Mouse (Mus musculus) myocyte (in vitro differentiated cells): Measurements from ENCODE around the gene Dgki. TPM values are rescaled to one million over a fixed set of nuclear protein-coding genes. Genes with fewer than 3 reads are reported as not detected.

Source experiments
- H3K27me3 ChIP-seq: one replicate; pipeline ENCODE4 v1.6.1; 2011; ENCODE audit not compliant: control insufficient read depth, insufficient read depth, insufficient read length
- H3K36me3 ChIP-seq: one replicate; pipeline ENCODE4 v1.6.1; 2011; ENCODE audit not compliant: control insufficient read depth, insufficient read depth
- H3K4me2 ChIP-seq: one replicate; pipeline ENCODE4 v1.6.1; 2011; ENCODE audit warnings: low read depth, control low read depth
- H3K4me3 ChIP-seq: one replicate; pipeline ENCODE4 v1.5.1; 2011; ENCODE audit warnings: mild to moderate bottlenecking, control low read depth, moderate library complexity
- H3K79me2 ChIP-seq: one replicate; pipeline ENCODE4 v1.6.1; 2011; ENCODE audit not compliant: control insufficient read depth, insufficient read depth
- H3ac ChIP-seq: one replicate; pipeline ENCODE4 v1.6.1; 2011; ENCODE audit not compliant: control insufficient read depth, insufficient read length
- CEBPB ChIP-seq: IDR thresholded peaks from 2 replicates; pipeline ENCODE4 v1.6.1; 2011; ENCODE audit warnings: mild to moderate bottlenecking, moderate library complexity; ENCODE audit not compliant: poor library complexity, insufficient read depth, severe bottlenecking
- E2F4 ChIP-seq: IDR thresholded peaks from one replicate; pipeline ENCODE4 v1.6.1; 2011; ENCODE audit warnings: mild to moderate bottlenecking, control low read depth, moderate library complexity; ENCODE audit not compliant: insufficient read depth
- MAX ChIP-seq: IDR thresholded peaks from one replicate; pipeline ENCODE4 v1.6.1; 2011; ENCODE audit warnings: low read depth, mild to moderate bottlenecking, control low read depth
- MYOD1 ChIP-seq, 3 experiments: IDR thresholded peaks; one replicate each; pipeline ENCODE4 v1.6.1; 2011; ENCODE audit warnings: control low read depth in 2 of 3, low read depth in 2 of 3, mild to moderate bottlenecking in 2 of 3, moderate library complexity in 1 of 3; ENCODE audit not compliant: insufficient read length in 2 of 3, control insufficient read depth in 1 of 3
- MYOG ChIP-seq, 3 experiments: IDR thresholded peaks; one replicate each; pipeline ENCODE4 v1.6.1; 2011; ENCODE audit warnings: control low read depth in 2 of 3, low read depth in 2 of 3, mild to moderate bottlenecking in 2 of 3; ENCODE audit not compliant: insufficient read length in 2 of 3, control insufficient read depth in 1 of 3, insufficient read depth in 1 of 3
- POLR2A ChIP-seq: IDR thresholded peaks from one replicate; pipeline ENCODE4 v1.6.1; 2011; ENCODE audit warnings: low read depth, mild to moderate bottlenecking, control low read depth, moderate library complexity; ENCODE audit not compliant: insufficient read length
- POLR2AphosphoS2 ChIP-seq: IDR thresholded peaks from one replicate; pipeline ENCODE4 v1.6.1; 2011; ENCODE audit warnings: low read depth, control low read depth; ENCODE audit not compliant: insufficient read length
- REST ChIP-seq: IDR thresholded peaks from one replicate; pipeline ENCODE4 v1.6.1; 2011; ENCODE audit warnings: mild to moderate bottlenecking, control low read depth, moderate library complexity; ENCODE audit not compliant: insufficient read depth, insufficient read length
- SRF ChIP-seq: IDR thresholded peaks from one replicate; pipeline ENCODE4 v1.6.1; 2011; ENCODE audit warnings: low read depth; ENCODE audit not compliant: control insufficient read depth, insufficient read length
- TCF12 ChIP-seq: IDR thresholded peaks from one replicate; pipeline ENCODE4 v1.6.1; 2011; ENCODE audit warnings: mild to moderate bottlenecking, control low read depth; ENCODE audit not compliant: poor library complexity, insufficient read depth, severe bottlenecking
- TCF3 ChIP-seq: IDR thresholded peaks from one replicate; pipeline ENCODE4 v1.6.1; 2011; ENCODE audit warnings: low read depth, control low read depth; ENCODE audit not compliant: insufficient read length
- USF1 ChIP-seq: IDR thresholded peaks from one replicate; pipeline ENCODE4 v1.6.1; 2011; ENCODE audit warnings: low read depth, mild to moderate bottlenecking, control low read depth, moderate library complexity
- polyA plus RNA-seq: library from polyadenylated mRNA; unstranded; fragments of >200 nt; fragmentation: generic; extraction: Trizol; gene quantifications from one replicate; pipeline ENCODE4 v1.2.1, GENCODE M21; 2012; ENCODE audit warnings: missing spikeins

The Dgki gene
- polyA plus RNA-seq, 1 experiment, result 0.02 TPM

DNA sequence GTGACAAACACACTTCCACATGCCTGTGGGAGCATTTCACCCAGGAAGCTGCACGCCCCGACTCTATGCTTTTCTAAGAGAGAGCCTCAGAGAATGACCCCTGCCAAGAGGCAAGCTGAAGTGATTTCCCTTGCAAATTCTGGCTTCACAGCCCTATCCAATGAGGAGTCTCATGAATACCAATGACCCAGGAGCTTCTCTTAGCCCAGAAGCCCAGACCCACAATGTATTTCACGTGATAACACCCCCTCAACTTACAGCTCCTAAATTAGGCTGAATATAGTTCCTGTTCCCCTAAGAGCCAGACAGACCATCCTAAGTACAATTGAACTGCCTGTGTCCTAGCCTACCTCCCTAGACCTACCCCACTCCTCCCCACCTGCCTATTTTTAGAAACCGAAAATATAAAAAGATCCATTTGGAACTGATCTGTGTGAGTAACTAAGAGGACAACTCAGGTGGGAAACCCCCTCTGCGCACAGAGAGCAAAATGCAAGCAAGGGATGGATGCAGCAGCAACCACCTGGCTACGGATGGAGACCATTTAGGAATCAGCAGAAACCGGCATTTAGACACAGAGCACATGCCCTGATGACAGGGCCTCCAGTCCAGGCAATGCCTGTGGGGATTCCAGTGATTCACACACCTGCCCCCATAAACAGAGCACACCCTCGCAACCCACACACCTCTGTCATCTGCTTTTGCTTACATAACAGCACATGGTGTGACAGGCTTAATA lies 2.1 kb downstream of the Dgki start:
- peaks cover 37% of the 10 kb centered on the region for H3K27me3 ChIP-seq
- no peak overlapping the region for H3K4me3 ChIP-seq
- H3K79me2 ChIP-seq, result no peaks in the 10 kb centered on the region
- H3K4me2 ChIP-seq, result no peak overlapping the region
- H3K36me3 ChIP-seq, result no peaks in the 10 kb centered on the region
- TF ChIP-seq USF1 (no peak), CEBPB (no peak), MAX (no peak), REST (no peak), MYOD1 (IDR thresholded peaks at IDR 0.05; ENCODE audit: control insufficient read depth in 1 of 3, insufficient read length in 2 of 3, low read depth in 2 of 3) (no peak), TCF3 (no peak), SRF (no peak), POLR2AphosphoS2 (no peak), TCF12 (no peak), POLR2A (no peak), E2F4 (no peak), MYOG (IDR thresholded peaks at IDR 0.05; ENCODE audit: control insufficient read depth in 1 of 3, insufficient read depth in 1 of 3, insufficient read length in 2 of 3, low read depth in 2 of 3) (no peak)
- H3ac ChIP-seq, result no peak overlapping the region

DNA sequence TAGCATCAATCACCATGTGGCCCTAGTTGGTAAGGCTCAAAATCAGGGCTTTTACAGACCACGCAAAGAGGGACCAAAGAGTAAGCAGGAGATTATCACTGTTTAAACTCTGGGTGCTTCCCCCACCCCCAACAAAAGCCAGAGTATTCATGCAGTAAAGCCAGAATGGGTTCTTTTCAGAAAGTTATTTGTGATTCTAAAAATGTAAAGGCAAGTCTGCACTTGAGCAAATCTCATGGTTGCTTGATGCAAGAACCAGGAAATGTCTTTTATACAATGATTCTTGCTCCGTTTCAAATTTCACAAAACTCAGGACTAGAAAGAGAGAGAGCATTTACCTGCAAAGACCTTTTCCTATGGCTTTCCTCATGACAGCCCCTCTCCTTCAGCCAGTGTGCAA lies 7.9 kb downstream of the Dgki start:
- Histone ChIP-seq H3K27me3 (no peaks in the 10 kb centered on the region), H3K4me3 (no peak overlapping the region), H3K36me3 (no peaks in the 10 kb centered on the region), H3ac (no peak overlapping the region), H3K4me2 (no peak overlapping the region), H3K79me2 (no peaks in the 10 kb centered on the region)
- TF ChIP-seq MYOG (IDR thresholded peaks at IDR 0.05; ENCODE audit: control insufficient read depth in 1 of 3, insufficient read depth in 1 of 3, insufficient read length in 2 of 3, low read depth in 2 of 3) (no peak), TCF3 (no peak), USF1 (no peak), MYOD1 (IDR thresholded peaks at IDR 0.05; ENCODE audit: control insufficient read depth in 1 of 3, insufficient read length in 2 of 3, low read depth in 2 of 3) (no peak), POLR2AphosphoS2 (no peak), TCF12 (no peak), SRF (no peak), MAX (no peak), REST (no peak)

DNA sequence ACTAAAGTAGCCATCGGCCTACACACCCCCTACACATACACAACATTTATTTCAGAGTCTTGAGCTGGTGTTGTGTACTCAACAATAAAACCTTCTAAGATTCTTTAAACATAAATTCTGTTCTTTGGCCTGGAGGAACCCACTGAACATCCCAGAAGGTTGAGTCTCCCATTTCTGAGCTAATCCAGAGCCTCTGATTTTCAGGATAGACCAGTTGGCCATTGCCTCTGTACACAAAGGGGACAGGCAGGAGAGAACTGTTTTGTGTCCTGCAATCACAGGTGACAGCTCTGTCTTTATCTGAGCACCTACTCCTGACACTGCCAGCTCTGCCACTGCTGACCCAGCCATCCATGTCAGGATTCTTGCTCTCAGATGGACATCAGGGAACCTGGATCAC lies 8.8 kb downstream of the Dgki start:
- no peak overlapping the region for H3ac ChIP-seq
- TF ChIP-seq POLR2AphosphoS2 (no peak), E2F4 (no peak), MYOD1 (IDR thresholded peaks at IDR 0.05; ENCODE audit: control insufficient read depth in 1 of 3, insufficient read length in 2 of 3, low read depth in 2 of 3) (no peak), USF1 (no peak), REST (no peak)
- H3K27me3 ChIP-seq, result no peaks in the 10 kb centered on the region
- H3K36me3 ChIP-seq, result no peaks in the 10 kb centered on the region
- H3K79me2 ChIP-seq, result no peaks in the 10 kb centered on the region
- H3K4me3 ChIP-seq, result no peak overlapping the region
- no peak overlapping the region for H3K4me2 ChIP-seq

DNA sequence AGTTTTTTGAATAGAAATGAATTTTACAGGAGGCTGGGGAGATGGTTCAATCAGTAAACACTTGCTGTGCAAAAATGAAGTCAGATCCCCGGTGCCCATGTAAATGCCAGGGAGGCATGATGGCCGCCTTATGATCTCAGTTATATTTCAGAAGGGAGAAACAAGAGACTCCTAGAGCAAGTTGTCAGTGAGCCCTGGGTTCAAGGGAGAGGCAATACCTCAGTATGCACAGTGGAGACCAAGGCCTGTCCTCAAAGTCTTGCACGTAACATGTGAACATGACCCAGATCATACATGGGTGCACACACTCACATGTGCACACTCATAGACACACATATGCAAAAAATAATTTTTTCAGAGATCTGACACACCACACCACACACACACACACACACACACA lies 9.3 kb downstream of the Dgki start:
- no peak for TF ChIP-seq REST
- Histone ChIP-seq H3K79me2 (no peaks in the 10 kb centered on the region), H3K36me3 (no peaks in the 10 kb centered on the region), H3K27me3 (no peaks in the 10 kb centered on the region), H3K4me2 (no peak overlapping the region), H3ac (no peak overlapping the region), H3K4me3 (no peak overlapping the region)

DNA sequence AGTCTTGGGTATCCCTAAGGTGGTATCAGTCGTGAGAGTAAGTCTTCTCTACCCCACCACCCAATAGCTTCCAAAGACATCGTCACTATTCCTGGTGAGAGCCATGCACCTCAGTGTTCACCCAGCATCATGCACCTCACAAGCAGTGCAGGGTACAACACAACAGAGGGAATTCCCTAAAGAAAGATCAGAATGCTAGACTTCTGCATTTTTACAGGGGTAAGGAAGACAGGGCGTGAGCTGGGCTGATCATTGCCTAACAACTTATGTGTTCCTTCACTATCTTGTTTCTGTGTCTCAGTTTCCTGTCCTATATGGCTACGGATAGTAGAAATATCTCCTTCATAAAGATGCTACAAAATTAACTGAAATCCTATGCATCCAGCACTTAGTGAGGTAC lies 13.8 kb downstream of the Dgki start:
- H3K36me3 ChIP-seq, result no peaks in the 10 kb centered on the region
- H3K79me2 ChIP-seq, result no peaks in the 10 kb centered on the region
- no peak overlapping the region for H3K4me2 ChIP-seq
- H3K4me3 ChIP-seq, result no peak overlapping the region
- TF ChIP-seq CEBPB (no peak), POLR2AphosphoS2 (no peak), USF1 (no peak), MYOG (IDR thresholded peaks at IDR 0.05; ENCODE audit: control insufficient read depth in 1 of 3, insufficient read depth in 1 of 3, insufficient read length in 2 of 3, low read depth in 2 of 3) (no peak), TCF12 (no peak), MAX (no peak), MYOD1 (IDR thresholded peaks at IDR 0.05; ENCODE audit: control insufficient read depth in 1 of 3, insufficient read length in 2 of 3, low read depth in 2 of 3) (no peak), SRF (no peak), TCF3 (no peak), E2F4 (no peak), REST (no peak)
- H3K27me3 ChIP-seq, result no peaks in the 10 kb centered on the region
- H3ac ChIP-seq, result no peak overlapping the region
